Mouse (Mus musculus): ENCODE data around the gene Ccdc117.
A peak's percentile ranks its signal among the peaks of the same experiment; 100 is the strongest.
"Not testable (repeated sequence)": the region's sequence is repeated elsewhere in the genome, so short reads cannot be mapped to it uniquely, and the experiment has no call there.

Gene Ccdc117

GRCm38 (mm10) chr11:5530172-5530571, 11.8 kb downstream of the Ccdc117 start:
- DNase-seq, result no peak

- DNase-seq, result no peak
Observed at GRCm38 (mm10) chr11:5528841-5529240, 13.1 kb downstream of the Ccdc117 start.

DNA sequence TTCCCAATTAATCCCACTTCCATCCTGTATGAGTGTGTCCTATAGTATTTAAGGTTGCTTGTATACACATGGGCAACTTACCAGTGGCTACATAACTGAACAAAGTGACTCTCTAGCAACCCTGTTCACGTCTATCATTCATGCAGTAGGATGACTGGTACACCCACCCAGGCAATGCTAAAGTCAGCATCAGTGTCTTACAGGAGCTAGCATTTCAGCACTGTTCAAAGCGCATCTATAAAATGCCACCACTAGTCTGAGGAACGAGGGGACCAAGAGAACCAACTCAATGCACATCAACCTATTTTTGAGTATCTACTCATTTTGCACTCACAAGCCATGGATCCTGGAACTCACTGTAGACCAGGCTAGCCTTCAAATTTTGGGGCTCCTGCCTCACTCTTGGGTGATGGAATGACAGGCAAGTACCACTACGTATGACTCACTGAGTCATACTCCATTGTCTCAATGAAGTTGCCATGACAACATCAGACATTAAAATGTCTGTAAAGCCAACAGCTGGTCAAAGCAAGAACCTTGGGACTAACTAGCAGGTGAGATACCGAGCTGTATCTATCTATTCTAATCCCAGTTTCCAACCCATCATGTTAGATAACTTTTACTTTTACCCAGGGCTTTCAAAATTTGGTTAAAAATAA, 14.0 kb downstream of the Ccdc117 start:
- no peak for DNase-seq

DNA sequence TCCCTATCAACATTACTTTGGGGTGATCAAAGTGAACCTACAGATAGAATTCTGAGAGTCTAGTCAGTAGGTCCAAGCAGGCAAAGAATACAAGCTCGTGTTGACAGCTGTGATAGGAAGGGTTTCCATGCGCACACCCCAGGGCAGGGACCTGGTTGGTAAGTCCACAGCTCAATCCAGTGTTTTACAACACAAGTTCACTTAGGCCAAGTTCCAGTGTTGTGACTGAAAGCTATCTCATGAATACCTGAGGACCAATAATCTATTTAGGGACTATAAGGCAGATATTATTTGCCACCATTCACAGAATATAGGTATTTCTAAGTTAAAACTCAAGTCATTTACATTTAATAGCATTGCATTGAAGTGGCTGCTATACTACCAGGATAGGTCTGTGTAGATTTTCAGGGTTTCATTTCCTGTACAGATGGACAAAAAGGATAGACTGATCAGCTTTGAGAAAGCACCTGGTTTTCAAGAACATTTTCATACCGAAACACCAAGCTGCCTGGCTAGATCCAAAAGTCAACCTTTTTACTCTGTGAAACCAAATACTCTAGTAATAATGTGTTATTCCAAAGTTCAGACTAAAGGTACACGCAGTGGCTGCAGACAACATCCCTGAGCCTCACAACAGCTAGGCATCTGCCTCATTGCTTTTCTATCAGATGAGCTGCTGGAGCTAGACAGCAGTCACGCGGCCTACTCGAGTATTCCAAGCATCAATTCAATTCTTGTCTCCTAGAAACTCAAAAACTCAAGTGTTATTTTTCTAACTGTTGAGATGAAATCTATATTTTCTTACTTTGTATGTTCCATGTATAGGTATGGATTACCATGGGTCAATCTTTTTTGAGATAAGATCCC, 15.2 kb downstream of the Ccdc117 start:
- DNase-seq, result no peak

- DNase-seq, result no peak
Observed at GRCm38 (mm10) chr11:5525418-5525817, 16.6 kb downstream of the Ccdc117 start.

DNA sequence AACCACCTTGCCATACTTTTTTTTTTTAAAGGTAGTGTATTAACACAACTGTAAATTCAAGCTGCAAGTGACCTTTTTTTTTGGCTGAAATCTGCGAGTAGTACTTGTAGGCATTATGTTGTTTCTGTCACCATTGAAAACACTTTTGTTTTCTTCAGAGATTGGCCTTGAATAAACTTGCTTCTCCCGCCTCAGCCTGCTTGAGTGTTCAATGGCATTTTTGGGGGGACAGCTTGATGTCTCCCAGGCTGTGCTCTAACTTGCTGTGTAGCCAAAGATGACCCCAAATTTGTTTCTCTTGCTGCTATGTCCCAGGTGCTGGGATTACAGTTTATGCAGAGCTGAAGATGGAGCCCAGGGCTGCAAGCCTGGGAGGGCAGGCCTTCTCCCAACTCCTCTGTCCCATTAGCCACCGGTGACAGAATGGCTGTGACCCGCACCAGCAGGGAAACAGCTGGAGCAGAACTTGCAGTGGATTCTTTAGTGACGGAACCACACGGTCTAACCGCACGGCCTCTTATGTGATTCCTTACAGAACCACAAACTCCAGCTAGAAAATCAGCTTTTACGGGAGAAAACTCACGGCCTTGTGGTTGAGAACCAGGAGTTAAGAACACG, 19.1 kb downstream of the Ccdc117 start:
- no peak for DNase-seq

GRCm38 (mm10) chr11:5521516-5522291, 20.3 kb downstream of the Ccdc117 start:
- DNase-seq, result peak; percentile 79

- DNase-seq, result no peak
Observed at GRCm38 (mm10) chr11:5521266-5521515, 20.8 kb downstream of the Ccdc117 start.

DNA sequence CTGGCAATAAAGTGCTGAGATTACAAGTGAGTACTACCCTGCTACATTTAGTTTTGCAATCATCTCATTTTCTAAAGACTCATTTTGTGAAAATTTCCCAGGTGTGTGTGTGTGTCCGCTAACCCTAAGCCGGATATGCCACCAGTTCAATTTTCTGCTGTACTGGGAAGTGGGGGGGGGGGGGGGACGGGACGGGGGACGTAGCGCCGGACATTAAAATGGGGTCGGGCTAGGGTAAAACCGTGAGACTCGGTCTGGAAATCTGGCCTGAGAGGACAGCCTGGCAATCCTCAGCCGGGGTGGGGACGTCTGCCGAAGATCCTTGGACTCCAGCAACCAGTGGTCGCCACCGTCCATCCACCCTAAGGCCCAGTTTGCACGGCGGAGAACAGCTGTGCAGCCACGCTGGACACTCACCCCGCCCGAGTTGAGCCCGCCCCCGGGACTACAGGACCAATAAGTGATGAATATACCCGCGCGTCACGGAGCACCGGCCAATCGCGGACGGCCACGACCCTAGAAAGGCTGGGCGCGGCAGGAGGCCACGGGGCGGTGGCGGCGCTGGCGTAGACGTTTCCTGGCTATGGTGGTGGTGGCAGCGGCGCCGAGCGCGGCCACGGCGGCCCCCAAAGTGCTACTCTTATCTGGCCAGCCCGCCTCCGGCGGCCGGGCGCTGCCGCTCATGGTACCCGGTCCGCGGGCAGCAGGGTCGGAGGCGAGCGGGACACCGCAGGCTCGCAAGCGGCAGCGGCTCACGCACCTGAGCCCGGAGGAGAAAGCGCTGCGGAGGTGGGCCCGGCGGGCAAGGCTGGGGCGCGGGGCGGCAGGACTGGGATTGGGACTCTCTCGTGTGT, 21.3 kb downstream of the Ccdc117 start, which contains the start of gene Xbp1:
Gene Xbp1, plus strand, starts transcription at position 248 of the 854 bp plus-strand sequence.
- DNase-seq, result peak; percentile 95

DNA sequence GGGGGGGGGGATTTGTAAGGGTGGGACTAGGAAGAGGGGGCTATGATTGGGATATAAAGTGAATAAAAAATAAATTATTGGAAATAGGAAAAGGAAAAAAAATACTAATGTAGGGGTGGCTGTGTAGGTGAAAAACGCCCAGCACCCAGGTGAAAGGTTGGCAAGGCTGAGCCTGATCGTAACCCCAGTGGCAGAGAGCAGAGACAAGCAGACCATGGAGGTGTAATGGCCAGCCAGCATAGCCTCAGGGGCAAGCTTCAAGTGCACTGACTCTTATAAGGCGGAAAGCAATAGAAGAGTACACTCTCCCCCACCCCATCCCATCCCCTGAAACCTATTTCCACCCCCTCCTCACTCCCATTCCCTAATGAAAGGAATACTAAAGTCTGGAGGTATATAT, 22.3 kb downstream of the Ccdc117 start:
- DNase-seq, result no peak

DNA sequence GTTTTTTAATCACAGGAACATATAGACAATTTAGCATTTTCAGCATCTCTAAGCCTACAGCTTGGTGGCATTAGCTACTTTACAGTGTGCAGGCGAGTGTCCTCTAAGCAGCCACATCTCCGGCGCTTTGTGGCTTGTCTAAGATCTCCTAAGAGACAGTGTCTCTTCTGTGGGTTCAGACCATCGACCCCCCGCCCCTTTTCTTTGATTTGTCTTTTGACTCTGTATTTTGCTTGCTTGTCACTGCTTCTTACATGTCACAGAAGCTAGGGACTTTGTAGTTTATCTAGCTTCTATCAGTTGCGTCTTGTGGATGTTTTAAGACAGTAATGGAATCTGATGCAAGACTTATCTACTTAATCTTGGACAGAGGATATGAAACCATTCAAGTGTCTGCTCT, 24.6 kb downstream of the Ccdc117 start:
- no peak for DNase-seq

DNA sequence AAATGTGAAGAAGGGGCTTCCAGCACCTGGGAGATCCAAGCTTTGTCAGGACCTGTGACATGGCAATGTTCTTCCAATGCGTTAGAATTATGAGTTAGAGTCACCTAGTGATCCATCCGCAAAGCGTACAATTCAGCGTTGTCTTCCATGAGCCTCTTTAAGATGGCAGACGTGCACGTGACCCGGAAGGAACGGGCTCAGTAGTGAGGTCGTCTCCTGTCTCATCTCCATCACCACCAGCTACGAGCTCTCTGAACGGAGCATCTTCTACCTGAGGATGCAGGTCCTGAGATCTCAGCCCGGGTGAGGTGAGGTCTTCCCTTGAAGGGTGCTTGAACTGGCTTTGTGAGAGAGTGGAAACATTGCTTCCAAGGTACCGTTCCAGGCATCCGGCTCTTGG, 25.4 kb downstream of the Ccdc117 start:
- no peak for DNase-seq

- no peak for DNase-seq
Observed at GRCm38 (mm10) chr11:5516151-5516550, 25.8 kb downstream of the Ccdc117 start.

- DNase-seq, result no peak
Observed at GRCm38 (mm10) chr11:5515655-5516054, 26.3 kb downstream of the Ccdc117 start.

DNA sequence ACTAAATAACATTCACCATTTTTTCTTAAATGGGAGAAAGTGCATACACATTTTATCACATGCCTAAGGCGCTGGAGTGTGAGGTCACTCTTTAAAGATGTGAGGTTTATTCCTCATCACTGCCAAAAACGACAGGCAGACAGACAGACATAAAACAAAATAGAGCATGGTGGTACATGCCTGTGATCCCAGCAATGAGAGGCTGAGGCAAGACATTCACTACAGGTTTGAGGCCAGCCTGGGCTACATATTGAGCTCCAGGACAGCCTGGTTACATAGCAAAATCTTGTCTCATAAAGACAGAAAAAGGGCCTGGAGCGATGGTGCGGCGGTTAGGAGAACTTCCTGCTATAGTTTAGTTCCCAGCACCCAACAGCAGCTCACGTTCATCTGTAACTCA, 26.8 kb downstream of the Ccdc117 start:
- no peak for DNase-seq

DNA sequence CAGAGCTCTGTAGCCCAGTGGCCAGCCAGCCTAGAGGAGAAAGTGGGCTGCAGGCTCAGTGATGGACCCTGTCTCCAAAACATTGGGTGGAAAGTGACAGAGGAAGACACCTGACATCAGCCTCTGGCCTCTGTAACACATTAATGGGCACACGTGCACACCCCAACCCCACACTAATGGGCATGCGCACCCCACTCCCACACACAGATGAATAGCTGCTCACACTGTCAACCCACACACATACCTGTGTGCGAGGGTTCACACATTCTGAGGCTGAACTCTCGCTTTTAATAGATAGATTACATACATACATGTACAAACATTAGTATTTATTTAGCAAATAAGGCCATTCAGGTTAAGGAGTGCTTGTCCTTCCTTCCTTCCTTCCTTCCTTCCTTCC, 27.9 kb downstream of the Ccdc117 start:
- no peak for DNase-seq

- no peak for DNase-seq
Observed at GRCm38 (mm10) chr11:5512961-5513360, 29.0 kb downstream of the Ccdc117 start.

- DNase-seq, result no peak
Observed at GRCm38 (mm10) chr11:5512099-5512725, 29.8 kb downstream of the Ccdc117 start.

DNA sequence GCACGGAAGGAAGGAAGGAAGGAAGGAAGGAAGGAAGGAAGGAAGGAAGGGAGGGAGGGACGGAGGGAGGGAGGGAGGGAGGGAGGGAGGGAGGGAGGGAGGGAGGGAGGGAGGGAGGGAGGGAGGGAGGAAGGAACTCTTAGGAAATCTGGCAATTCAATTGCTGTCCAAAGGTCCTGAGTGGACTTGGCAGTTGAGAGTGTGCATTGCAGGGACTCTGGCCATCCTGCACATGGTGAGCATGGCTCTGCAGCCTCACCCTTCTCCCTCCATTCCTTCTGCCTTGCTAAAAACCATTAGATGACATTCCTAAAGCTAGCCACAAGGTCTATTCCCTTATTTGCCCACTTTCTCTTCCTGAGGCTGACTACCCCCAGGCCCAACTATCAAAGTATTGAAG, 31.3 kb downstream of the Ccdc117 start:
- DNase-seq, result not testable (repeated sequence)

GRCm38 (mm10) chr11:5510099-5510391, 31.9 kb downstream of the Ccdc117 start:
- no peak for DNase-seq

- peak; percentile 62 for DNase-seq
Observed at GRCm38 (mm10) chr11:5509215-5510098, 32.5 kb downstream of the Ccdc117 start.

Measured in thymus, postnatal 14 days (tissue).